Mouse (Mus musculus): ENCODE data around the gene Vmn2r112.
"Not testable (repeated sequence)": the region's sequence is repeated elsewhere in the genome, so short reads cannot be mapped to it uniquely, and the experiment has no call there.

GRCm38 (mm10) chr17:22573382-22573781, 27.4 kb upstream of the Vmn2r112 start, which contains the start of gene Vmn2r111:
- not testable (repeated sequence) for TF ChIP-seq POLR2AphosphoS2 (IDR thresholded peaks at IDR 0.05; ENCODE audit: insufficient read length, low read depth); TCF3 (IDR thresholded peaks at IDR 0.05; ENCODE audit: insufficient read length, low read depth); MAX (IDR thresholded peaks at IDR 0.05; ENCODE audit: low read depth); POLR2A (IDR thresholded peaks at IDR 0.05; ENCODE audit: insufficient read length, low read depth); USF1 (IDR thresholded peaks at IDR 0.05; ENCODE audit: low read depth); TCF12 (IDR thresholded peaks at IDR 0.05; ENCODE audit: insufficient read depth, poor library complexity, severe bottlenecking); MYOD1 (IDR thresholded peaks at IDR 0.05; ENCODE audit: control insufficient read depth in 1 of 3, insufficient read length in 2 of 3, low read depth in 2 of 3)
